Mouse (Mus musculus) megakaryocyte progenitor cell, adult 5-6 weeks (primary cell): ENCODE results near the gene Gja5. TPM values are rescaled to one million over a fixed set of nuclear protein-coding genes. Genes with fewer than 3 reads are reported as not detected.
"Not testable (repeated sequence)": the region's sequence is repeated elsewhere in the genome, so short reads cannot be mapped to it uniquely, and the experiment has no call there.

Experiments
- ATAC-seq: replicated peaks from 2 replicates; pipeline ENCODE4 v1.8.0; 2016; ENCODE audit warnings: mild to moderate bottlenecking, moderate TSS enrichment, inconsistent platforms; ENCODE audit not compliant: poor library complexity
- total RNA-seq, 2 experiments: library from RNA; stranded (forward) in 1 of 2; stranded (reverse) in 1 of 2; fragments of 157-497, 149-512 nt in 1 of 2; fragments of 200-1000 nt in 1 of 2; gene quantifications; 2 replicates each; pipeline versions ENCODE4 v1.2.3 to v1.2.4; 2015 to 2017

Gja5 gene
- total RNA-seq, 2 experiments from 2014 or later: not detected

DNA sequence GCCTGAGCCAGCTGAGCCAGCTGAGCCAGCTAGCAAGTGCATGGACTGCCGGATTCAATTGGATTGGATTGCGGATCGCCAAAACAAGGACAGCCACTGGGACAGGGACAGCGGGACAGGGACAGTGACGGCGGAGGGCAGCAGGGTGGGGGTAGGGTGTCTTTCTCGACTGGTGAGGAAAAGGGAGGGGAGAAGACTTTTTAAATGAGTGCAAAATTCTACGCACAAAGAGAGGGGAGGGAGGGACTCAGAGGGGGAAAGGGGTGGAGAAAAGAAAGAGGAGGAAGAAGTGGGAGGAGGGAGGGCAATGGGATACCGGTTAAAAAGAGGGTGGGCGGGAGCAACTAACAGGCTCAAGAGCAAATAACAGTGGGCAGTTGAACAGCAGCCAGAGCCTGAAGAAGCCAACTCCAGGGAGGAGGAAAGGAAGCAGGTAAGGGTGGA is 127.6 kb downstream of the Gja5 start:
- no peak for ATAC-seq

DNA sequence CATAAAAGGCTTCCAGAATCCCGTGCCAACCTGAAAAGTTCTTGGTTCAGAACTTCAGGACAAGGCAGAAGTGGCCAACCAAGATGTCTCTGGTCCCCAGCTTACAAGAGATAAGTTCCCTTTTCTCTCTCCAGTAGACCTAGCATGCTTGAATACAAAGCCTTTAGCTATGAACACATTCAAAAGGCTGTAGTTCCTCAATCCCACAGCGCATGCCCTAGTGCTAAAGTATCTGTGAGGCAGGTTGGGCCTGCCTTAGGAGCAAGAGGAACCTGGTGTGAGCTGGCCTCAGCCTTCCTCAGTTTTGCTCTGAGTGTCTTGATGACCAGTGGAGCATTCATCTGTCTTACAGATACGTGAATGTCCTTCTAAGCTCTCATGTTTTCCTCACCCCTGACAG is 131.1 kb downstream of the Gja5 start:
- peak; percentile 84 for ATAC-seq

DNA sequence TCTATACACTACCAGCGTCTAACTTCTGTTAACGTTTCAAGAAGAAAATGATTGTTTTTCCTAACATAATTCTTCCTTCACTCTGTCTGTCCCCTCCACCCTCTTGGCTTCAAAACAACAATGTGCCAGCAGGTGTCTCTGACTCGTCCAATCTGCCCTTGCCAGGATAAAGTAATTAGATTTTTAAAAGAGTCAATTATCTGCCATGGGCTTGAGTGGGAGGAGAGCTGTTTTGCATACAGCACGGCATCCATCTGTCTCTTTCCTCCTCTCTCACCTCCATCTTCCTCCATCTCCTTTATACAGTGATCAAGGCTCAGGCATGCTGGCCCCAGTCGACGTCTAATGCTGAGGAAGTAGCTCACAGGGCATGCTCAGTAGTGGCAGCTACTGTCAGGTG is 132.6 kb downstream of the Gja5 start:
- no peak for ATAC-seq

DNA sequence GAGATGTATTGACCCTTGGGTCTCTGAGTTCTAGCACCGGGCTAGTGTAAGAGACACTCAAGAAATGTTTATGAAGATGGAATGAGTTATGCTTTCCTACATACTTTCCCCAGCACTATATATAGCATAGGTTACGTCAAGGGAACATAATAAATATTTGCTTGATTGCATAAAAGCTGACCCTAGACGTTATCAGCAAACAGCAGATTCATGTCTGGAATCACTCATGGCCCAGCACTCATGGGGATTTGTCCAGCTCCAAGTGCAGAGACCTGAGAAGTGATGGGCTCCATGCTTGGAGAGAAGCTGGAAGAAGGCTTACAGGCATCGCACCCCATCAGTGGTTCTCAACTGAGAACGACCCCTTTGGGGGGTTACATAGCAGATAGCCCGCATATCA is 135.2 kb downstream of the Gja5 start:
- ATAC-seq: no peak

DNA sequence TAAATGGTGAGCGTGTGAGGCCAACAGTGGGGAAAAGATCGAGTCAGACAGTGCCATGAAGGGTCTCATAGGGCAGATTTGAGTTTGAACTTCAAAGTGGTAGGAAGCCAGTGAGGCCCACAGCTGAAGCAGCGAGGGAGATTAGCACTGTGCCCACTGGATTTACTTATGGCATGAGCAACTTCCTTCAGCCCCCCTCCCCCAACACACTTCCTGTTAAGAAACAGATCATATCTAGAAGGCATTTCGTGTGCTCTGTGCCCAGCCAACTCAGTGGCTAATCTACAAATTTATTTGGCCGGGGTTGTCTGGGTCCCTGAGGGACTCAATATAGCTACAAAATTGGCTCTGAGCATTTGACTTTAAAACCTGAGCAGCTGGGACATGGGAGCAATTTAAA is 139.7 kb downstream of the Gja5 start:
- peak; percentile 65 for ATAC-seq

DNA sequence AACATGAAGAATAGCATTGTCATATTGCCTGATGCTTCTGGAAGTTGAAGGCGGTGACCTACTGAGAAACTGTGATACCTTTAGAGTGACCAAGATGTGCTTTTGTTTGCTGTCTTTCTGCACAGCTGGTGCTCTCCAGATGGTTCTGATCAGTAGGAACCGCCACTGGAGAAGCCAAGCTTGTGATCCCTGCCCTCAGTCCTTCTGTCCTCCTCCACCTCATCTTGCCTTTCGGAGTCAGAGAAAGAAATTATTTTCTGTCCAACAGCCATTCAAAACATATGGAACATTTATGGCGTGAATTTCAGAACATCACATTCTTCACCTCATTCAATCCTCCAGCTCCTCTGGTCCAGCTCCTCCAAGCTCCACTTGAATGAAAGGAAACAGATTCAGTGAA is 143.3 kb downstream of the Gja5 start:
- ATAC-seq: no peak

DNA sequence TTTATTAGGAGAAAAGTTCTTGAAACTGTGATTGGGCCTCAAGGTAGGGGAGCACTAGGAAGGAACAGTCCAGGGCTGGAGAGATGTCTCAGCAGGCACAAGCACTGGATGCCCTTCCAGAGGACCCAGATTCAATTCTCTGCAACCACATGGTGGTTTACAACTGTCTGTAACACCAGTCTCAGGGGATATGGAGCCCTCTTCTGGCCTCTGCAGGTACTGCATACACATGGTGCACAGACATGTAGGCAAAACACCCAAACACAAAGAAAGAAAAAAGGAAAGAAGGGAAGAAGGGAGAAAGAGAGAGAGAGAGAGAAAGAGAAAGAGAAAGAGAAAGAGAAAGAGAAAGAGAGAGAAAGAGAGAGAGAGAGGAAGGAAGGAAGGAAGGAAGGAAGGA is 143.9 kb downstream of the Gja5 start:
- no peak for ATAC-seq

DNA sequence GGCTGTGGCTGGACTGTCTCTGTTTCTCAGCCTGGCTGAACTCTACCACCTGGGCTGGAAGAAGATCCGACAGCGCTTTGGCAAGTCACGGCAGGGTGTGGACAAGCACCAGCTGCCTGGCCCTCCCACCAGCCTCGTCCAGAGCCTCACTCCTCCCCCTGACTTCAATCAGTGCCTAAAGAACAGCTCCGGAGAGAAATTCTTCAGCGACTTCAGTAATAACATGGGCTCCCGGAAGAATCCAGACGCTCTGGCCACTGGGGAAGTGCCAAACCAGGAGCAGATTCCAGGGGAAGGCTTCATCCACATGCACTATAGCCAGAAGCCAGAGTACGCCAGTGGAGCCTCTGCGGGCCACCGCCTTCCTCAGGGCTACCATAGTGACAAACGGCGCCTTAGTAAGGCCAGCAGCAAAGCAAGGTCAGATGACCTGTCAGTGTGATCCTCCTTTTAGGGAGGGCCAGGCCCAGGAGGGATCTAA is 146.8 kb downstream of the Gja5 start:
- ATAC-seq: no peak

DNA sequence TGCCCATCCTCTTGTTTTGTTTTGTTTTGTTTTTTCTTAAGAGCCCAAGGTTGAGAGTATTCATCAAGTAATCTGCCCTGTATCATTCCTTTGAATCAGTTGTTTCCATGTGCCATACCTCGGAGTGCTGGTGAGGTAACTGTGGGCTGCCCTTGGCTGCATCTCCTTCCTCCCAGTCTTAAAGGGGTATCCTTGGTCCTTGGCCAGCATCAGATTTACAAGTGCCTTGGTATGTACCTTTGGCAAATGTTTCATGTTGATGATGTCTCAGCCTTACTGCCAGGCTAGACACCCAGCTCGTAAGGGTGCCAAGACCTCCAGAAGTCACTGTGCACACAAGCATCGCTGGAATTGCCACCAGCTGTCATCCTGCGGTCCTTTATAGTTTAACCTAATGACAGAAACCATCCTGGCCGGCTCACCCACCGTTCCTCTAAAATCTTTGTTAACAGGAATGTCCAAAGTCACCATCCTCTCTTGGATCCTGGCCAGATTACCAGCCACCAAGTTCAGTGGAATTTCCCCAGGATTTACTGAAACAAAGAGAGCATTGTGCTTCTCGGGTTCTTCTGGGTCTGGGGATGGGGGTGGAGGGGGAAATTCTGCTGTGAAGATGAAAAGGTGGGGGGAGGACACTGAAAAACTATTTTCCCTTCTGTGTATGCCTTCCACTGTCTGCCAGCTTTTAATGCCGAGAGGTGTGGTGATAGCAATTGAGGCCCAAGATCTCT is 147.7 kb downstream of the Gja5 start:
- ATAC-seq: no peak

DNA sequence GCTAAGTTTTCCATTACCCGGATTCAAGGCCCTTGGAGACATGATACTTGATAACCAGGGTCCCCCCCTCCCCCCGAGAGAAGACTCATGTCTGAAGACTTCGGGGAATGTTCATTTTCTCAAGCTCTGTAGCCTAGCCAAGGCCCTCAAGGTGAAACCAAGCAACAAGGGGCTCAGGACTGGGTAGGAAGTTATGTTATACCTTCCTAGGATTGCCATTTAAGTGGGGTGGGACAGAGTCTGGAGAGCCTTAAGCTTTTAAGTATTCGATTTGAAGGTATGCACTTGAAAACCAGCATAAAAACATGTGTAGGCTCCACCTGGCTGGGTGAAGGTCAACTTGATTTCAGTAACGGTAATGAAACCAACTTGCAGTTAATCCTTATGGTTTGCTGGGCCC is 154.2 kb downstream of the Gja5 start:
- ATAC-seq: no peak

DNA sequence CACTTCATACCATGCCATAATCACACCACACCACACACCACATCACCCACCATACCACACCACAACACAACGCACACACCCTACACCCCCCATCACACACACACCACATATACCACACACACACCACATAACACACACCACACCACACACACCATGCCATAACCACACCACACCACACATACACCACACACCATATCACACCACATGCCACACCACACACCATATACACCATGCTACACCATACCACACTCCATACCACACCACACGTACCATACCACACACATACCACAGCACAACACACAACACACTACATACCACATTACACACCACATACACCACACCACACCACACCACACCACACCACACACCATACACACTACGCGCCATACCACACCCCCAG is 155.6 kb downstream of the Gja5 start:
- no peak for ATAC-seq

DNA sequence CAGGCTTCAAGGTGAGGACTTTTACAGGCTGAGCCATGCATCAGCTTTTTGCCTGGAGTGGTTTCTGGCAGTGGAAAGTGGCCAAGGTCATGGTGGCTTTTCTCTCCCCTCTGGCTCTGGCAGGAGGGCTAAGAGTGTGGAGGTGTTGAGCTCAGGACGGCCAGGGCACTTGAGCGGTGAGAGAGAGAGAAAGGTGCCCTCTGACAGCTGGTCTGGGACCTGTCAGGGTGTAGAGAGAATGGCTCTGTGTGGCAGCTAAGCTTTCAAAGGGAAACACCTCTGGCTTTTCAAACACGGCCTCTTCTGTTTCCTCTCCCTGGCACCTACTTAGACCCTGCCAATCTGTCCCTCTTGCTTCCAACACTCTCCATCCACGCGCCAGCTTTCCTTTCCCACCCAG is 158.3 kb downstream of the Gja5 start:
- ATAC-seq: no peak

DNA sequence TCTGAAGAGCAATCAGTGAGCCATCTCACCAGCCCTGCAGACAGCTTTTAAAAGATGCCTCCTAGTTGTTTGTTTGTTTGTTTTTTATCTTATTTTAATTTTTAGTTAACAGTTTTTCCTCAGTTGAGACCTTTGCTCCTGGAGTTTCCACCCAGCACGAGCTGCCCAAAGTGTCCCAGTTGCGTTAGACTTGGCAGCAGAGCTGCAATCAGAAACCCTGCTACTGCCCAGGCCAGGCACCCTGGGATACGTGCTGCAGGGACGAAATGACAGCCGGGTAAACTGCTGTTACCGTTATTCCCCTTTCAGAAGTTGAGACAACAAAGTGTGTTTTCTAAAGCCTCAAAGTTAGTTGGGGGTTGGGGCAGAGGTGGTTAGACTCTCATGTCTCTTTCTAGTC is 159.6 kb downstream of the Gja5 start:
- ATAC-seq: no peak

DNA sequence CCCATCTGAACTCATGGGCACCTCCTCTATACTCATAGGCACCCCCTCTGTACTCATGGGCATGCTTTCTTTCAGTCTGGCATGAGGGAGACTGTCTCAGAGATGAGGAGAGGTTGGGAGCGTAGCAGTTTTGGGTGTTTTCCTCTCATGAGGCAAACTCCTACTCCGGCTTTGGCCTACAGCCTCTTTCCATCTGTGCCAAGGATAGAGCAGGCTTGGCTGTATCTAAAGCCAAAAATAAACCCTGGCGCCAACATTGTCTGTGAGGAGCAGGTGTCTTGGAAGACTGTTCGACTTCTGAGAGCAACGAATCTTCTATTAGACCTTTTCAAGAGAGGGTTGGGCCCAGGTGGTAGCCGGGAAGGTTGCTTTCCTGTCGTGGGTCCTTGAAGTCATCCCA is 165.1 kb downstream of the Gja5 start:
- not testable (repeated sequence) for ATAC-seq

DNA sequence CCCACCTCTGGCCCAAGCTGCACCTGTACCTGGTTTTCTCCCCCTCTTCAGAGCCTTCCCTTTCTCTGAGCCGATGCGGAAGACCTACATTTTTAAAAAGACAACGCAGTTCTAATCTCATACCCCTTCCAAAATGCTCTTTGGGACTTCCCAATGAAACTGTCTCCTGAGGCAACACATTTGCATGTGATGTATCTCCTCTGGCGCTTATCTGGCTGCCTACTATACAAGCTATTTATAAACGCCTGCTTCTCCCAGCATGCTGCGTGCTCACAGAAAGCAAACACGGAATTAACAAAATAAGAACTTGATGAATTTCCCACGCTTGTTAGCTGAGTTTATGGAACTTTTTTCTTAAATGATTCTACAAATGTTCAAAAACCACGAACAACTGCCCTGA is 167.4 kb downstream of the Gja5 start:
- not testable (repeated sequence) for ATAC-seq

DNA sequence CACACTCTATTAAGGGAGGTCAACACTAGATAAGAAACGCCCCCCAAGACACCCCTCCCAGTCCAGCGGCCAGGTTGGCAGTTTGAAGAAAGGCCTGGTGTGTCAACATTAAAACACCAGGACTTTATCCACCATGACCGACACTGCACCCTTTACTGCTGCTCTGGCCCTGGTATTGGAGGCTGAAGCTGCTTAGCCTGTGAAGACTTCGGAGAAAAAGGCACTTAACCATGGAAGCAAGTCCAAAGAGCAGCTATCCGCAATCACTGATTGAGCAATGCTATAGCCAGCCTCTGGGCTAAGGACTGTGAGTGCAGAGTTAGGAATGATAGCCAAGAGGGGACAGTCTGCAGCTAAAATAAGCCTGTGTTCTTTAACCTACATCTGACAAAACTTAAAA is 167.9 kb downstream of the Gja5 start:
- not testable (repeated sequence) for ATAC-seq

DNA sequence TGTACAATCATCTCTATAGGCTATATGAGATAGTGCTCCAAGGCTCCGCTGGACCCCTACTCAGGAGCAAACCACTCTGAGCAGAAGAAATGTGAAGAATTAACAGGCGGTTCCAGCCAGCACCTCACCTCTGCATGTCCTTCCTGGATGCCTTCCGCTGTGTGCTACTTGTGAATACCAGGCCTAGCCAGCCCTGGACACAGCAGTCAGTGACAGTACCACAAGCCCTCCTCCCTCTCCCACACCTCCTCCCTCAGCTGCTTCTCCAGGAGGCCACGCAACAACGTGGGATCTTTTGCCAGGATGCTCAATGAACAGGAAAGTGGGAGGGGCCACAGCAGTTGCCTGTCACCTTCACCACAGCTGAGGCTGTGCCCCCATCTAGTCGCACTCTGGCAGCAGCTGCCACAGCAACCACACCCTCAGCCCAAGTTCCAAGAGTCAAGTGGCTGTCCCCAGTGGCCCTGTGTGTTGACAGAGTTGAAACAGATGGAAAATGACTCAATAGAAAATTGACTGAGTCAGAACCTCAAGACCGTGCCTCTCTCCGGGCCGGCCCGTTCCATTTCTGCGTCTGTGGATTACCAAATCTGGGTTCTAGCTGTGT is 171.4 kb downstream of the Gja5 start:
- peak; percentile 59 for ATAC-seq

DNA sequence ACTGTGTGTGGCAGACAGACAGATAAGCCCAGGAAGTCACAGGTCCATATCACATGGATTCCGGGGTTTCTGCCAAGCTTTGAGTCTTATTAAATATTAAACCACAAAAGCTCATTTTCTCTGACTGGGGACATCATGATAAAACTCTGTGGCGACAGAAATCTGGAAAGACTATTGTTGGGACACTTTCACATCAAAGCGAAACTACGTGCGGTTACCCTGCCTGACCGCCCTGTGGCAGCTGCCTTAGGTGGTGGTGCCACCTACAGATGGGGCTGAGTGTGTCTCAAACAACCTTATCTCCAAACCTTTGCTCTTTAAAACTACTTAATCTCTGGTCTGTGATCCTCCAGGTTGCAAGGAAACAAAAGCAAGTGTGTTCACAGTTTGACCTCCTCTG is 171.9 kb downstream of the Gja5 start:
- peak; percentile 93 for ATAC-seq

DNA sequence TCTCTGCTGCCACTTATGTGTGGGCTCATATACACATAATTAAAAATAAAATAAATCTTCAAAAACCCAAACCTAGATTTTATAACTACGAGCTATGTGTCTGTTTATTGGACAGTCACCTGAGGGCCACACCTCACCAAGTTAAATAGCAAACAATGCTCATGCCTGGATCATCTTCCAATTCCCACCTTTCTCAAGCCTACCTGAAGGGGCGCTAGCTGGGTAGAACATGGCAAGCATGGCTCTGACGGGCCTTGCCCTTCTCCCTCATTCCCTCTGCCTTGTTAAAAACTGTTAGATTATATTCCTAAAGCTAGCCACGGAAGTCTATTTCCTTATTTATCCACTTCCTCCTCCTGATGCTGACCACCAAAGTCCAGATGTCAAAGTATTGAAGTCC is 173.9 kb downstream of the Gja5 start:
- no peak for ATAC-seq

DNA sequence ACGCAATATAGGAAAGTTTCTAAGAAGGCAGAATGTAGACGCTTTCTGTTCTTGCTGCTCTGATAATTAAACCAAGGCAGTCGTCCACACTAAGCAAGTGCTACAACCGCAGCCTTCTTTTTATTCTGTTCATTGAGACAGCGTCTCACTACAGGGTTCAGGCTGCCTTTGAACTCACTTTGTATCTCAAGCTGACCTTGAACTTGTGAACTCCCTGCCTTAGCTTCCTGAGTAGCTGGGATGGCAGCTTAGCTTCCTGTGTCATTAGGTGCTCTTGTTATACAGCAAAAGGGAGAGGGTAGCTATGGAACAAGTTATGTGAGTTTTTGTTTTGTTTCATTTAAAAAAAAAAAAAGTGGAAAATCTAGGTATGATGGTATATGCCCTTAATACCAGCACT is 177.7 kb downstream of the Gja5 start:
- ATAC-seq: no peak

DNA sequence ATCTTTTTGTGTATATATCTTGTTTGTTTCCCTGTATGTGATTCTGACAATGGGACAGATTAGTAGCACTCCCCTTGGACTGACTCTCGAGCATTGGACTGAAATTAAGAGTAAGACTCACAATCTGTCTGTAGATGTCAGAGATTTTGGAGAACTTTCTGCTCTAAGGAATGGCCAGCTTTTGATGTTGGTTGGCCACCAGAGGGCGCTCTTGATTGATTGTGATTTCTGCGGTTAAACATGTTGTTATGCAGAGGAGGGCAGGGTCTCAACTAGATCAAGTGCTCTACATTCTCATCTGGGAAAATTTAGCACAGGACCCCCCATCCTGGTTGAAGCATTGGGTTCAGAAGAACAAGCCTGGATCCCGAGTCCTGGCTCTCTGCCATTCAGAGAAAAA is 182.8 kb downstream of the Gja5 start:
- ATAC-seq: no peak

DNA sequence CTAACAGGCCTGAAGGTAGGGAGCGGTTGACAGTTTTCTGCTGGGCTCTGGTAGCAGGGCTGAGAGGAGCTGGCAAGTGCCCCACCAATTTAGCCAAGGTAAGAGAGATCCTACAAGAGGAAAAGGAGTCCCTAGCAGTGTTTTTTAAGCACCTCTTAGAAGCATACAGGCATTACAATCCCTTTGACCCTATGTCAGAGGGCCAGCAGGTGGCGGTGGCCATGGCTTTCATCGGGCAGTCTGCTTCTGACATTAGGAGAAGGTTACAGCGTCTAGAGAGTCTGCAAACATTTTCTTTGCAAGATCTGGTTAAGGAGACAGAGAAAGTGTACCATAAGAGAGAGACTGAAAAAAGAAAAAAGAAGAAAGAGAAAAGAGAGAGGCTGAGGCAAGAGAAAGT is 183.8 kb downstream of the Gja5 start:
- ATAC-seq: not testable (repeated sequence)

DNA sequence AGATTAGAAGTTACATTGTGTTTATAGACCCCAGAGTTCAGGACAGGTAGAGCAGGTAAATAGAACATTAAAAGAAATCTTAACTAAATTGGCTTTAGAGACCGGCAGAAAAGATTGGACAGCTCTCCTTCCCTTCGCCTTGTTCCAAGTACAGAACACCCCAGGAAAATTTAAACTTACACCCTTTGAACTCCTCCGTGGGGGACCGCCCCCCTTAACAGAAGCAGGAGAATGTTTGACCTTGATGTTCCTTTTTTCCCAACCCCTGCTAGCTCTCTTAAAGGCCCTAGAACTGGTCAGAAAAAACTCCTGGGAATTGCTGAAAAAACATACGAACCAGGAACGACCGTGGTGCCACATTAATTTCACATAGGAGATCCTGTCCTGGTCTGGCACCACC is 187.5 kb downstream of the Gja5 start:
- not testable (repeated sequence) for ATAC-seq
